ENCODE assay signal across 24 mouse cellular contexts in genomic region chr11:104512436-104512835, GRCm38 (mm10). TPM values are rescaled to one million over a fixed set of nuclear protein-coding genes. Genes with fewer than 3 reads are reported as not detected.
DNase-seq lines count a peak whose midpoint lies in the region; ATAC-seq lines count a peak whose summit lies in the region.
"Had no signal": no experiment of that assay in that cellular context is flagged by ENCODE, and none has a peak within 500 bp of the region (broad histone marks: within the 10 kb centered on the region; RNA-seq: fewer than 3 reads in every experiment).

No protein-coding gene starts in this region.

- H3K4me2 ChIP-seq in hindbrain, embryonic 14.5 days (replicated peaks): no peak overlapping the region
- H3K4me2 ChIP-seq: embryonic facial prominence, embryonic 12.5 days; embryonic facial prominence, embryonic 15.5 days; heart, embryonic 11.5 days; hindbrain, embryonic 12.5 days; intestine, embryonic 15.5 days had no signal

- no peaks in the 10 kb centered on the region for H3K9me3 ChIP-seq in hindbrain, embryonic 14.5 days (ENCODE audit: control insufficient read depth, low read length)
- H3K9me3 ChIP-seq: embryonic facial prominence, embryonic 12.5 days; embryonic facial prominence, embryonic 15.5 days; G1E; hindbrain, embryonic 12.5 days; intestine, embryonic 15.5 days had no signal

- H3K27ac ChIP-seq in hindbrain, embryonic 14.5 days: no peak overlapping the region
- H3K27ac ChIP-seq: embryonic facial prominence, embryonic 12.5 days; embryonic facial prominence, embryonic 15.5 days; gastrocnemius, adult 2 months; hindbrain, embryonic 12.5 days; intestine, embryonic 15.5 days had no signal

- ATAC-seq in hindbrain, embryonic 14.5 days (ENCODE audit: low FRiP score): no peak
- ATAC-seq: forebrain, embryonic 14.5 days; forebrain, postnatal 0 days; hindbrain, embryonic 16.5 days; intestine, embryonic 15.5 days; Patski had no signal

- no peaks in the 10 kb centered on the region for H3K4me1 ChIP-seq in hindbrain, embryonic 14.5 days (replicated peaks; ENCODE audit: control insufficient read depth, insufficient read depth, low read length)
- H3K4me1 ChIP-seq: embryonic facial prominence, embryonic 12.5 days; embryonic facial prominence, embryonic 15.5 days; hindbrain, embryonic 12.5 days; intestine, embryonic 15.5 days had no signal

- DNase-seq in adrenal gland, adult 2 months: peak; percentile 63
- peak; percentile 26 for DNase-seq in adrenal gland, adult 8-10 months
- DNase-seq in adrenal gland, postnatal 25 days: peak; percentile 12
- no peak for DNase-seq in hindbrain, embryonic 14.5 days (ENCODE audit: low spot score)
- no peak for DNase-seq in layer of hippocampus, adult 9-10 months (ENCODE audit: low spot score)
- no peak for DNase-seq in spleen, adult 12 weeks (ENCODE audit: low spot score)
- DNase-seq: cerebellum, adult 18-20 months; cerebellum, adult 9-10 months; cerebellum, postnatal 25 days; forebrain, postnatal 0 days; gastrocnemius, adult 2 months; gastrocnemius, postnatal 14 days; heart, adult 11 months; kidney, adult 11 months had no signal

- H3K27me3 ChIP-seq in hindbrain, embryonic 14.5 days (ENCODE audit: control insufficient read depth, insufficient read depth, low read length): no peaks in the 10 kb centered on the region
- H3K27me3 ChIP-seq: CH12.LX; embryonic facial prominence, embryonic 12.5 days; embryonic facial prominence, embryonic 15.5 days; hindbrain, embryonic 12.5 days; intestine, embryonic 15.5 days; Patski had no signal

- H3K36me3 ChIP-seq in hindbrain, embryonic 14.5 days (replicated peaks; ENCODE audit: control insufficient read depth, insufficient read depth): peaks cover 92% of the 10 kb centered on the region

- H3K4me3 ChIP-seq in hindbrain, embryonic 14.5 days (replicated peaks; ENCODE audit: low read length): no peak overlapping the region
- H3K4me3 ChIP-seq: embryonic facial prominence, embryonic 12.5 days; embryonic facial prominence, embryonic 15.5 days; gastrocnemius, adult 2 months; hindbrain, embryonic 12.5 days; intestine, embryonic 15.5 days had no signal

- WGBS in hindbrain, embryonic 14.5 days: 95% methylated on average over 4 of the region's 4 CpGs

- H3K9ac ChIP-seq in hindbrain, embryonic 14.5 days: no peak overlapping the region
- H3K9ac ChIP-seq: embryonic facial prominence, embryonic 12.5 days; embryonic facial prominence, embryonic 15.5 days; forebrain, postnatal 0 days; hindbrain, embryonic 12.5 days; intestine, embryonic 15.5 days had no signal

RNA-seq across cellular contexts. Expression of gene Cdc27, which starts 38.0 kb away (rescaled TPM):
- 10 to 100 TPM; 69.2 to 76.1 TPM for total RNA-seq in adrenal gland, adult 2 months (2021)
- 1.9 and 2.2 TPM in 2 replicates for polyA plus RNA-seq in adrenal gland, adult 2 months (2012; rRNA removed)
- total RNA-seq in adrenal gland, adult 8-10 months (2022): 10 to 100 TPM; 50.9 to 86.8 (median 73.9) TPM
- 54.9 and 68.9 TPM in 2 replicates for total RNA-seq in adrenal gland, postnatal 25 days (2021)
- 44.4 and 46.9 TPM in 2 replicates for polyA plus RNA-seq in hindbrain, embryonic 14.5 days (2014; fragmentation: Nextera tagmentation; extraction: Ambion mirVana)

RNA-seq across cellular contexts. Expression of gene Myl4, which starts 38.0 kb away (rescaled TPM):
- 1 to 10 TPM; 2.2 to 3.1 TPM for total RNA-seq in adrenal gland, adult 2 months (2021)
- polyA plus RNA-seq in adrenal gland, adult 2 months (2012; rRNA removed): 0.40 and 1.6 TPM in 2 replicates
- total RNA-seq in adrenal gland, adult 8-10 months (2022): 1 to 10 TPM; 1.6 to 3.8 (median 2.6) TPM
- 2.9 and 3.4 TPM in 2 replicates for total RNA-seq in adrenal gland, postnatal 25 days (2021)
- polyA plus RNA-seq in hindbrain, embryonic 14.5 days (2014; fragmentation: Nextera tagmentation; extraction: Ambion mirVana): 2.4 and 3.0 TPM in 2 replicates
- polyA plus RNA-seq: G1E had no signal

RNA-seq across cellular contexts. Expression of gene Kansl1, which starts 43.8 kb away (rescaled TPM):
- total RNA-seq in adrenal gland, adult 2 months (2021): 10 to 100 TPM; 45.1 to 53.3 TPM
- polyA plus RNA-seq in adrenal gland, adult 2 months (2012; rRNA removed): 128 and 133 TPM in 2 replicates
- total RNA-seq in adrenal gland, adult 8-10 months (2022): 10 to 100 TPM; 49.5 to 71.3 (median 64.1) TPM
- 56.5 and 62.6 TPM in 2 replicates for total RNA-seq in adrenal gland, postnatal 25 days (2021)
- polyA plus RNA-seq in hindbrain, embryonic 14.5 days (2014; fragmentation: Nextera tagmentation; extraction: Ambion mirVana): 30.7 and 33.8 TPM in 2 replicates

Comparison
In these comparisons a context has a peak if more than half of its experiments do, and no peak if none do; other contexts are left out.
1. DNase-seq: peak in adrenal gland, adult 2 months (single experiment), adrenal gland, adult 8-10 months (single experiment) and adrenal gland, postnatal 25 days (single experiment); none in hindbrain, embryonic 14.5 days (single experiment), layer of hippocampus, adult 9-10 months (single experiment) and spleen, adult 12 weeks (single experiment).